Comparison of ENCODE assay signal across 26 mouse cellular contexts in the genomic region with DNA sequence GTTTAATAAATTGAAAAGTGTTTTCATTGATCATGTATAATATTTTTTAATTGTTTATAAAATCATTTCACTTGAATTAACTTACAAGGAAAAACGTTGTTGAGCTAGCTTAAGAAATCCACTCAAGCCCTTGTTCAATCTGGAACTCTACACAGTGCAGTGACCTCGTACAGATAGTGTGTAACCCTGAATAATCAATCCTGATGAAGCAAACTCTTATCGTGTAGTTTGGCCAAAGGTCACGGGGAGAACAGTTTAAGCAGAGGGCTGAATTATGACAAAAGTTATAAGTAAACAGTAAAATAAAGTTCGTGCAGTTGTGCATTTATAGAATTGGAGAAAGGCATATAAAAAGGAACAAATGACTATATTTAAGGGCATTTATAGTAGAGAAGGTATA.
A peak's percentile ranks its signal among the peaks of the same experiment; 100 is the strongest.
DNase-seq lines count a peak whose midpoint lies in the region; ATAC-seq and TF ChIP-seq lines count a peak whose summit lies in the region.
"Had no signal": no experiment of that assay in that cellular context is flagged by ENCODE, and none has a peak within 500 bp of the region (broad histone marks: within the 10 kb centered on the region; RNA-seq: fewer than 3 reads in every experiment).

No protein-coding gene starts in this region.

- H3K79me2 ChIP-seq in liver, adult 2 months (ENCODE audit: control insufficient read depth, insufficient read depth, low read length), result no peaks in the 10 kb centered on the region

- no peak overlapping the region for H3K27ac ChIP-seq in liver, adult 2 months (replicated peaks; ENCODE audit: insufficient read depth, low read depth, low read length)
- no peak overlapping the region for H3K27ac ChIP-seq in liver, embryonic 12.5 days
- no peak overlapping the region for H3K27ac ChIP-seq in intestine, embryonic 15.5 days
- no peak overlapping the region for H3K27ac ChIP-seq in intestine, embryonic 16.5 days (ENCODE audit: low read length)
- H3K27ac ChIP-seq in liver, embryonic 16.5 days (ENCODE audit: low read length), result no peak overlapping the region
- no peak overlapping the region for H3K27ac ChIP-seq in forebrain, embryonic 10.5 days
- H3K27ac ChIP-seq in forebrain, embryonic 13.5 days, result no peak overlapping the region
- H3K27ac ChIP-seq: embryonic facial prominence, embryonic 12.5 days; embryonic facial prominence, embryonic 15.5 days; forebrain, embryonic 12.5 days; heart, adult 2 months; heart, embryonic 10.5 days; heart, embryonic 13.5 days; hindbrain, embryonic 14.5 days; hindbrain, postnatal 0 days had no signal

- no peaks in the 10 kb centered on the region for H3K27me3 ChIP-seq in liver, adult 2 months (ENCODE audit: control insufficient read depth, insufficient read depth, low read length)
- H3K27me3 ChIP-seq in liver, embryonic 12.5 days (replicated peaks), result no peaks in the 10 kb centered on the region
- H3K27me3 ChIP-seq in intestine, embryonic 15.5 days (replicated peaks), result no peaks in the 10 kb centered on the region
- H3K27me3 ChIP-seq in intestine, embryonic 16.5 days (replicated peaks; ENCODE audit: control insufficient read depth, insufficient read depth, low read length), result no peaks in the 10 kb centered on the region
- H3K27me3 ChIP-seq in liver, embryonic 16.5 days (ENCODE audit: control insufficient read depth, insufficient read depth, low read depth, low read length), result no peaks in the 10 kb centered on the region
- no peaks in the 10 kb centered on the region for H3K27me3 ChIP-seq in forebrain, embryonic 10.5 days (ENCODE audit: poor library complexity, severe bottlenecking)
- no peaks in the 10 kb centered on the region for H3K27me3 ChIP-seq in forebrain, embryonic 13.5 days
- H3K27me3 ChIP-seq: embryonic facial prominence, embryonic 12.5 days; embryonic facial prominence, embryonic 15.5 days; forebrain, embryonic 12.5 days; heart, embryonic 13.5 days had no signal

- ATAC-seq in liver, embryonic 12.5 days, result no peak
- peak; percentile 89 for ATAC-seq in intestine, embryonic 15.5 days
- ATAC-seq in intestine, embryonic 16.5 days, result peak; percentile 91
- ATAC-seq in liver, embryonic 16.5 days (ENCODE audit: low read depth), result peak; percentile 78
- no peak for ATAC-seq in forebrain, embryonic 13.5 days
- ATAC-seq: CD4-positive, CD25-positive, alpha-beta regulatory T cell, adult 4 months; forebrain, embryonic 16.5 days; hindbrain, postnatal 0 days; inflammation-experienced regulatory T-cells, adult 6 months had no signal

- H3K36me3 ChIP-seq in liver, adult 2 months (ENCODE audit: control insufficient read depth, insufficient read depth, low read length), result no peaks in the 10 kb centered on the region
- H3K36me3 ChIP-seq in liver, embryonic 12.5 days, result no peaks in the 10 kb centered on the region
- H3K36me3 ChIP-seq in intestine, embryonic 15.5 days, result no peaks in the 10 kb centered on the region
- no peaks in the 10 kb centered on the region for H3K36me3 ChIP-seq in intestine, embryonic 16.5 days (ENCODE audit: control insufficient read depth, insufficient read depth, low read length)
- H3K36me3 ChIP-seq in liver, embryonic 16.5 days (ENCODE audit: control insufficient read depth, insufficient read depth), result no peaks in the 10 kb centered on the region
- H3K36me3 ChIP-seq in forebrain, embryonic 10.5 days (replicated peaks), result no peaks in the 10 kb centered on the region
- H3K36me3 ChIP-seq in forebrain, embryonic 13.5 days (ENCODE audit: poor library complexity, severe bottlenecking), result no peaks in the 10 kb centered on the region
- H3K36me3 ChIP-seq: embryonic facial prominence, embryonic 12.5 days; embryonic facial prominence, embryonic 15.5 days; forebrain, embryonic 12.5 days; heart, embryonic 10.5 days; heart, embryonic 13.5 days had no signal

- H3K4me1 ChIP-seq in liver, adult 2 months (ENCODE audit: control insufficient read depth, insufficient read depth, low read length), result peaks cover 16% of the 10 kb centered on the region; the same call in 1 of the 2 replicates
- H3K4me1 ChIP-seq in liver, embryonic 12.5 days, result no peaks in the 10 kb centered on the region
- H3K4me1 ChIP-seq in intestine, embryonic 15.5 days (replicated peaks), result no peaks in the 10 kb centered on the region; the same call in 1 of the 2 replicates
- H3K4me1 ChIP-seq in intestine, embryonic 16.5 days (ENCODE audit: control insufficient read depth, insufficient read depth, low read length), result peaks cover 3% of the 10 kb centered on the region; the same call in 1 of the 2 replicates
- H3K4me1 ChIP-seq in liver, embryonic 16.5 days (ENCODE audit: control insufficient read depth, low read depth, low read length), result no peaks in the 10 kb centered on the region
- peaks cover 4% of the 10 kb centered on the region; the same call in 1 of the 2 replicates for H3K4me1 ChIP-seq in forebrain, embryonic 10.5 days
- no peaks in the 10 kb centered on the region for H3K4me1 ChIP-seq in forebrain, embryonic 13.5 days
- H3K4me1 ChIP-seq: embryonic facial prominence, embryonic 12.5 days; embryonic facial prominence, embryonic 15.5 days; forebrain, embryonic 12.5 days had no signal

- no peak overlapping the region for H3K4me2 ChIP-seq in liver, embryonic 12.5 days
- H3K4me2 ChIP-seq in intestine, embryonic 15.5 days (replicated peaks), result no peak overlapping the region
- H3K4me2 ChIP-seq in intestine, embryonic 16.5 days (ENCODE audit: low read depth, low read length), result no peak overlapping the region
- no peak overlapping the region for H3K4me2 ChIP-seq in liver, embryonic 16.5 days (ENCODE audit: low read depth, low read length)
- no peak overlapping the region for H3K4me2 ChIP-seq in forebrain, embryonic 13.5 days
- H3K4me2 ChIP-seq: embryonic facial prominence, embryonic 12.5 days; embryonic facial prominence, embryonic 15.5 days; forebrain, embryonic 12.5 days; heart, embryonic 13.5 days; hindbrain, embryonic 14.5 days had no signal

- TF ChIP-seq CTCF in liver, adult 2 months (IDR thresholded peaks at IDR 0.05; ENCODE audit: low read depth, low read length), result no peak

- no peak overlapping the region for H3K4me3 ChIP-seq in liver, adult 2 months (ENCODE audit: insufficient read depth, low read depth, low read length)
- H3K4me3 ChIP-seq in liver, embryonic 12.5 days, result no peak overlapping the region
- no peak overlapping the region for H3K4me3 ChIP-seq in intestine, embryonic 15.5 days (replicated peaks)
- H3K4me3 ChIP-seq in intestine, embryonic 16.5 days (ENCODE audit: low read length), result no peak overlapping the region
- no peak overlapping the region for H3K4me3 ChIP-seq in liver, embryonic 16.5 days (ENCODE audit: low read depth, low read length)
- no peak overlapping the region for H3K4me3 ChIP-seq in forebrain, embryonic 10.5 days
- no peak overlapping the region for H3K4me3 ChIP-seq in forebrain, embryonic 13.5 days
- H3K4me3 ChIP-seq: embryonic facial prominence, embryonic 12.5 days; embryonic facial prominence, embryonic 15.5 days; forebrain, embryonic 12.5 days; heart, adult 2 months; heart, embryonic 10.5 days; heart, embryonic 13.5 days had no signal

- no peaks in the 10 kb centered on the region for H3K9me3 ChIP-seq in liver, embryonic 12.5 days (replicated peaks)
- H3K9me3 ChIP-seq in intestine, embryonic 15.5 days, result no peaks in the 10 kb centered on the region; the same call in 1 of the 2 replicates
- no peaks in the 10 kb centered on the region for H3K9me3 ChIP-seq in intestine, embryonic 16.5 days (ENCODE audit: control insufficient read depth, low read length)
- no peaks in the 10 kb centered on the region for H3K9me3 ChIP-seq in liver, embryonic 16.5 days (replicated peaks; ENCODE audit: control insufficient read depth, low read length)
- no peaks in the 10 kb centered on the region for H3K9me3 ChIP-seq in forebrain, embryonic 10.5 days
- H3K9me3 ChIP-seq in forebrain, embryonic 13.5 days (replicated peaks), result no peaks in the 10 kb centered on the region
- H3K9me3 ChIP-seq: embryonic facial prominence, embryonic 12.5 days; embryonic facial prominence, embryonic 15.5 days; forebrain, embryonic 12.5 days; heart, embryonic 10.5 days; heart, embryonic 13.5 days had no signal

- no peak for TF ChIP-seq POLR2A in liver, adult 2 months (IDR thresholded peaks at IDR 0.05; ENCODE audit: extremely low read depth, insufficient read depth, low read length)

- peak; percentile 99 for DNase-seq in liver, adult 2 months (ENCODE audit: extremely low read depth, low read depth, low spot score)
- no peak for DNase-seq in forebrain, embryonic 10.5 days (ENCODE audit: extremely low spot score, low spot score)
- DNase-seq: adrenal gland, postnatal 10 days; cerebellum, adult 11-12 months; cerebellum, adult 9-10 months; cerebellum, postnatal 25 days; gastrocnemius, postnatal 10 days; gastrocnemius, postnatal 36 days; heart, adult 2 months; heart, postnatal 14 days; heart, postnatal 4 days had no signal

- H3K9ac ChIP-seq in liver, adult 2 months (ENCODE audit: low read depth, low read length), result no peak overlapping the region
- no peak overlapping the region for H3K9ac ChIP-seq in liver, embryonic 12.5 days
- no peak overlapping the region for H3K9ac ChIP-seq in intestine, embryonic 15.5 days
- H3K9ac ChIP-seq in intestine, embryonic 16.5 days (ENCODE audit: low read depth, low read length), result no peak overlapping the region
- no peak overlapping the region for H3K9ac ChIP-seq in liver, embryonic 16.5 days (ENCODE audit: low read depth, low read length)
- H3K9ac ChIP-seq in forebrain, embryonic 13.5 days, result no peak overlapping the region
- H3K9ac ChIP-seq: embryonic facial prominence, embryonic 12.5 days; embryonic facial prominence, embryonic 15.5 days; forebrain, embryonic 12.5 days; heart, embryonic 13.5 days; hindbrain, embryonic 14.5 days had no signal

- 9% methylated on average over 5 of the region's 5 CpGs for WGBS in liver, adult 2 months
- 45% methylated on average over 5 of the region's 5 CpGs for whole genome bisulfite sequencing in liver, embryonic 12.5 days (ENCODE audit: insufficient replicate concordance)
- WGBS in intestine, embryonic 15.5 days, result 34% methylated on average over 5 of the region's 5 CpGs
- WGBS in intestine, embryonic 16.5 days, result 38% methylated on average over 5 of the region's 5 CpGs
- WGBS in liver, embryonic 16.5 days (ENCODE audit: insufficient replicate concordance), result 40% methylated on average over 5 of the region's 5 CpGs
- WGBS in forebrain, embryonic 10.5 days, result 83% methylated on average over 5 of the region's 5 CpGs
- 74% methylated on average over 5 of the region's 5 CpGs for WGBS in forebrain, embryonic 13.5 days

Comparison
In these comparisons a context has a peak if more than half of its experiments do, and no peak if none do; other contexts are left out.
1. ATAC-seq: peak in intestine, embryonic 15.5 days (single experiment), intestine, embryonic 16.5 days (single experiment) and liver, embryonic 16.5 days (single experiment); none in liver, embryonic 12.5 days (single experiment) and forebrain, embryonic 13.5 days (single experiment).